Mouse (Mus musculus) CD4-positive, CD25-positive, alpha-beta regulatory T cell, adult 2 months (primary cell): ENCODE results near the gene Purb.
A peak's percentile ranks its signal among the peaks of the same experiment; 100 is the strongest.

Experiments
- DNase-seq: peaks from one replicate; pipeline ENCODE4 v3.0.0-alpha.2; 2012; ENCODE audit warnings: low read depth, low spot score

The Purb gene

GRCm38 (mm10) chr11:6475867-6476484 is at the start of gene Purb:
Purb (minus strand) TSS chr11:6475917.
- DNase-seq: peak; percentile 97

DNA sequence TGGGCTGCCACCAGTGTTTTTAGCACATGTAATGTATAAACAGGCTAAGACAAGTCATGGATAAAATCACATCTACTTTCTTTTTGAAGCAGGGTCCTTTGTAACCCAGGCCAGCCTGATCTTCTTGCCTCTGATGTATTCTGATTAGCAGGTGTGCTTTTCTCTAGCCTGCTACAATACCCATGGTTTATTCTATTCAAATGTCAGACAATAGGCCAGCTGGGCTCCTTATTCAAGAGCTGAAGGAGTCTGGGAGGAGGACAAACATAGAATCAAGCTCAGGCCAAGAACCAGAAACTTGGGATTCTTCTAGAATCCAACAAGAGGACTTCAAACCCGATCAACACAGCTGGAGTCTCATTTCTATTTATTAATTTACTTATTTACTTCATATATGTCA is 49.5 kb upstream of the Purb start:
- DNase-seq: no peak

DNA sequence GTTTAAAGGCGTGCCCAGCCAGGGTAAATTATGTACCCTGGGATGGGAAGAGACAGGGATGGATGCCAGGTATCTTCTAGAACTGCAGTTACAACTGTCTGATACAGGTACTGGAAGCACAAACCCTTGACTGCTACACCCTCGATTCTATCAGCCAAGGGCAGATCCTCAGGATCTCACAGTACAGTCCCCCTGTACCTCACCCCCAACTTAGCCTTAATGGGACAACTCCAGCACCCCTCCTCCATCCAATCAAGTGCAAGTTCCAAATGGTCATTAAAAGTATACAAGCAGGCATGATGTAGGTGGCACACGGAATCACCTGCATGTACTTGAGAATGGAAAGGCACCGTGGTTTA is 49.1 kb upstream of the Purb start:
- no peak for DNase-seq

GRCm38 (mm10) chr11:6524165-6524879 is 48.6 kb upstream of the Purb start:
- DNase-seq: no peak

DNA sequence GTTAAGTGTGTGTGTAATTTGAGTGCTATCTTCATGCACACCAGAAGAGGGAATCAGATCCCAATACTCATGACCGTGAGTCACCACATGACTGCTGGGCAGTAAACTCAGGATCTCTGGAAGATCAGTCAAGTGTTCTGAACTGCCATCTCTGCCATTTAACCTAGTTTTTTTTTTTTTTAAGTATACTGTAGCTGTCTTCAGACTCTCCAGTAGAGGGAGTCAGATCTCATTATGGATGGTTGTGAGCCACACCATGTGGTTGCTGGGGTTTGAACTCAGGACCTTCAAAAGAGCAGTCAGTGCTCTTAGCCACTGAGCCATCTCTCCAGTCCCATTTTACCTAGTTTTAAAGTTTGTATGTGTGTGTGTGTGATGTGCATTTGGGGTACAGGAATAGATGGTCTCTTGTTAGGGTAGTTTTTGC is 48.0 kb upstream of the Purb start:
- peak; percentile 45 for DNase-seq

GRCm38 (mm10) chr11:6522782-6523525 is 47.2 kb upstream of the Purb start:
- peak; percentile 74 for DNase-seq

GRCm38 (mm10) chr11:6520507-6521173 is 44.9 kb upstream of the Purb start, which contains the start of gene Myo1g:
Myo1g (minus strand) TSS chr11:6520965.
- DNase-seq: peak; percentile 79

DNA sequence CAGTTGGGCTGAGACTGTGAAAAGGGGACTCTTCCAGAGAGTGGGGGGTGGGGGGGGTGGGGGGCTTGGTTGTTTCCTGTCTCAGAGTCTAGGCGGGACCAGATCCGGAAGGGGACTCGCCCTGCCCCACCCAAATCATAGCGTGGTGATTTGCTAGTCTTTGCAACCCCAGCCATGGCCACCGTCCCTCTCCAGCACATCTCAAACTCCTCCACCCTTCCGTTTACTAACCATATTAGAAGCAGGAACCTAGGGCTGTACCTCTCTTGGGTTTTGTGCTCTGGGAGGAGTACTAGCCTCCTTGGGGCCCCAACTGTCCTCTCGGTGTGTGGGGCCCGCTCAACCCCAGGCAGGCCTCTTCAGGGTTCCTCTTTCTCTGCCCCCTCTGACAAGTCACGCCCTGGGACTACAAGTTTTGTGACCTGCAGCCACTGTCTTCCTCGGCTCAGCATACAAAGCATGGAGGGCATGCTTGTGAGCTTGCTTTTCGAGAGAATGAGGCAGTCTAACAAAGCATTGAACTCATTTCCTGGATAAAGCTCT is 43.8 kb upstream of the Purb start:
- DNase-seq: peak; percentile 61

- DNase-seq: no peak
Measured at GRCm38 (mm10) chr11:6514837-6515236, 39.1 kb upstream of the Purb start.

DNA sequence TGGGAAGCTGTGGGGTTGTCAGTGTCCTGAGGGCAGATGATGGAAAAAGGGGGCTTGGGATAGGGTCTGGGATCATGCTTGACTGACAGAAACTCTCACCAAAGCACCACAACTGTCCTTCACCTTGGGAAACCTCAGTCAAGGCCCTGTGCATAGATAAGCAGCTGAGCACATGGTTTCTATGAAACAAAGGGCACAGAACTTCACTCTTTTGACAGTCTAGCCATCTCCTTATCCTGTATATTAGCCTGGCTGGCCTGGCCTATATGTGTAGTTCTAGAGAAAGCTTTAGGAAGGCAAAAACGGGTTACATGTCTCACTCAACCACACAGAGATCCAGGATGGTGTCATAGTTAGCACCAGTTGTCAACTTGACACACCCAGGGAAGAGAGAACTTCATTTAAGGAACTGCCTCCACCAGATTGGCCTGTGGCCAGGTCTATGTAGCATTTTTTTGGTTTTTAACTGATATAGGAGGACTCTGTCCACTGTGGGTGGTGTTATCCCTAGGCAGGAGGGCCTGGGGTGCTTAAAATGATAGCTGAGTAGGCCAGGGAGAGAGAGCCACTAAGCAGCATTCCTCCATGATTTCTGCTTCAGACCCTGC is 32.7 kb upstream of the Purb start:
- DNase-seq: no peak

GRCm38 (mm10) chr11:6506516-6506915 is 30.8 kb upstream of the Purb start:
- DNase-seq: no peak

GRCm38 (mm10) chr11:6504689-6505088 is 29.0 kb upstream of the Purb start:
- DNase-seq: no peak

GRCm38 (mm10) chr11:6504226-6504625 is 28.5 kb upstream of the Purb start:
- DNase-seq: no peak

DNA sequence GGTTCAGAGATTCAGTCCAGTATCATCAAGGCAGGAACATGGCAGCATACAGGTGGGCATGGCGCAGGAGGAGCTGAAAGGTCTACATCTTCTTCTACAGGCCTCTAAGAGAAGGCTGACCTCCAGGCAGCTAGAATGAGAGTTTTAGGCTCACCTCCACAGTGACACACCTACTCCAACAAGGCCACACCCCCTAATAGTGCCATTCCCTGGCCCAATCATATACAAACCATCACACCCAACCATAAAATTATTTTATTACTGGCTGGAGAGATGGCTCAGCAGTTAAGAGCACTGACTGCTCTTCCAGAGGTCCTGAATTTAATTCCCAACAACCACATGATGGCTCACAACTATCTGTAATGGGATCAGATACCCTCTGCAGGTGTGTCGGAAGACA is 26.8 kb upstream of the Purb start:
- DNase-seq: no peak

DNA sequence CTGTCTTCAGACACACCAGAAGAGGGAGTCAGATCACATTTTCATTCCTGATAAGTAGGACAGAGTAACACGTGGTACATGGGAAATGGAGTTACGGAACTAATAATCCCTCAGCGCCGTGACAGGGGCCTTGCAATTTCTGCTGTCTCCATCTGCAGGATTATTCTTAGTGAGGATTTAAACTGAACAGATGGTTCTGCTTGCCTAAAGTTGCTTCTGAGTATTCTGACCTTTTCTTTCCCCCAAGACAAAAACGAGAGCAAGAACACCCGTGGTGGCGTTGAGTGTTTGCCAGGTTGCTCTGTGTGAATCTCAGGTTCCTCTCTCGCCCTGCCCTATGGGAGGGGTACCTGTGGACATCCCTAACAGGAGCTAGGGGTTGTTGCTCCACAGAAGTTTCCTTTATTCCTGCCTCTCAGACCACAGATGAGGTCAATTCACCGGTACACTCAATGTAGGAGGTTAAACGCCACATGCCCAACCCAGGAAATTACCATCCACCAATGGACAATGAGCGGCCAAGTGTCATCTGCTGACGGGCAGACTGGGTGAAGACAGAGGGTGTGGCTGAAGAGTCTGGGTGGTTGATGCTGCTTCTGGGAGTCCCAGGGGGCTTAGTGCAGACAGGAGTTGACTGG is 21.7 kb upstream of the Purb start:
- DNase-seq: peak; percentile 63

DNA sequence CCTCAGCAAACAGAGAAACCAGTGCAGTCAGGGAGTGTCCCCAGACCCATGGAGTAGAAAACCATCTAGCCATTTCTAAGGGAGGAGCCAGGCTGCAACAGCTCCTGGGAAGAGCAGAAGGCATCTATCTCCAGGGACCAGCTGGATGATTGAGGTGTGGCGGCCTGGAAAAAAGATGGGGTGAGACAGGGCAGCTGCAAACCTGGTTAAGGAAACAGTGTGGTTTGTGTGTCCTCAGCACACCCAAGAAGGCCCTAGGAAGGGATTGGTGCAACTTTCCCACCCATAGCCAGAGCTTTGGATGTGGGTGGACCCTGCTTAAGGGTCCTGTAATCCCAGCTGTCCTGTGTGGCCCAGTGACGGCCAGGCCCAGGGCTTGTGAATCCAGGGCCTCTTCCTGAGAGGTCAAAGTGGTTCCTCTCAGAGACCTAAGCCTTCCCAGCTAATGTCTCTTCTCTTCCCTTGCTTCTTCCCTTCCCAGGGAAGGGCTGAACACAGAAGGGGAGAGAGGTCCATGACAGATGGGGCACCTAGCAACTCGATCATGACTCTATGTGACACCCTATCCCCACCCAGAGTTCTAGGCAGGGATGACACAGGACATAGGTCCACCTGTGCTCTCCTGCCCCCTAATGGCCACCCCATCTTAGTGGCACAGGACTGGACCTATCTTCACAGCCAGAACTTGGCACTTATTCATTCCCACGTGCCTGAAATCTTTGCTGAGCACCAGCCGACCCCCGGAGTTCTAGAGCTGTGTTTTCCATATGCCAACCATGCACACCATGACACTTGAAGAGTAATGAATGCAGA is 14.2 kb upstream of the Purb start:
- DNase-seq: peak; percentile 77

GRCm38 (mm10) chr11:6489257-6489656 is 13.5 kb upstream of the Purb start:
- no peak for DNase-seq

DNA sequence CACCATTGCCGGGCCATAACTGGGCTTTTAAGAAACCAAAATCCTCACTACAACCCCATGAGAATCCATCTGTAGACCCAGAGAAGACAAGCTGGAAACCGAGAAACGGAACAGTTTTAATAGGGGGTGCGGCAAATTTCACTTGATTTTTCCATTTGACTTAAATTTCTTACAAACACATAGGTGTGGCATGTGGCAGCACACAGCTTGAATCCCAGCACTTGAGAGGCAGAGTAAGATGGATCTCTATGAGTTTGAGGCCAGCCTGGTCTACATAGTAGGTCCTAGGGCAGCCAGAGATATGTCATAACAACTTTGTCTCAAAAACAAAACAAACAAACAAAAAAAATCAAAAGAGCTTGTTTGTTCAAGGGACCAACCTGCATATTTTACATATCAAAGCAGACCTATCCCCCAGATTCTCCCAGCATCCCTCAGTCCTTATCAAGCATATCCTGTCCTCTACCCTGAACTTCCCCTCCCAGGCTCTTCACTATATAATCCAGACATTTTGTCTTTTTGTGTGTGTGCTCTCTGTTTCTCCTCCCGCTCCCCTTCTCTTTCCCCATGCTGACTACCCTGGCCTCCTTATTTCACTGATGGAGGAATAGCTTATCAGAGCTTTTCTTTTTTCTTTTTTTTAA is 12.4 kb upstream of the Purb start:
- DNase-seq: no peak

- no peak for DNase-seq
Measured at GRCm38 (mm10) chr11:6487496-6487895, 11.8 kb upstream of the Purb start.

GRCm38 (mm10) chr11:6486916-6487315 is 11.2 kb upstream of the Purb start:
- no peak for DNase-seq
